Mouse (Mus musculus) stomach, postnatal 0 days (tissue): ENCODE measurements around the gene Pitpna. TPM values are rescaled to one million over a fixed set of nuclear protein-coding genes. Genes with fewer than 3 reads are reported as not detected.

Experiments used
- ATAC-seq: fragments of 200-750 bp; cut with Nextera tagmentation; 2 replicates; pipeline ENCODE4 v1.8.0; 2017; ENCODE audit not compliant: low FRiP score, low TSS enrichment
- DNase-seq: peaks from one replicate; pipeline ENCODE4 v3.0.0-alpha.2; 2016; ENCODE audit warnings: low spot score
- H3K27ac ChIP-seq: fragments of 300-500 bp; sonication (generic); replicated peaks from 2 replicates; pipeline ENCODE4 v1.5.1; 2014; ENCODE audit warnings: mild to moderate bottlenecking, control low read depth
- H3K27me3 ChIP-seq: fragments of 300-500 bp; sonication (generic); 2 replicates; pipeline ENCODE4 v1.6.1; 2014; ENCODE audit warnings: low read length; ENCODE audit not compliant: control insufficient read depth, insufficient read depth
- H3K36me3 ChIP-seq: fragments of 300-500 bp; sonication (generic); 2 replicates; pipeline ENCODE4 v1.6.1; 2014; ENCODE audit warnings: low read length, mixed read lengths; ENCODE audit not compliant: control insufficient read depth, insufficient read depth
- H3K4me1 ChIP-seq: fragments of 300-500 bp; sonication (generic); replicated peaks from 2 replicates; pipeline ENCODE4 v1.6.1; 2014; ENCODE audit warnings: antibody characterized with exemption; ENCODE audit not compliant: control insufficient read depth, insufficient read depth
- H3K4me2 ChIP-seq: fragments of 300-500 bp; sonication (generic); replicated peaks from 2 replicates; pipeline ENCODE4 v1.6.1; 2014; ENCODE audit warnings: low read depth, mild to moderate bottlenecking, control low read depth, moderate library complexity
- H3K4me3 ChIP-seq: fragments of 300-500 bp; sonication (generic); 2 replicates; pipeline ENCODE4 v1.5.1; 2014; ENCODE audit warnings: low read depth, low read length, control low read depth
- H3K9ac ChIP-seq: fragments of 300-500 bp; sonication (generic); 2 replicates; pipeline ENCODE4 v1.6.1; 2014; ENCODE audit warnings: mild to moderate bottlenecking, low read length, control low read depth, mixed read lengths
- H3K9me3 ChIP-seq: fragments of 300-500 bp; sonication (generic); 2 replicates; pipeline ENCODE4 v1.6.1; 2016; ENCODE audit warnings: low read length; ENCODE audit not compliant: control insufficient read depth
- CTCF ChIP-seq: IDR thresholded peaks from 2 replicates; pipeline ENCODE4 v1.5.1; 2016; ENCODE audit warnings: antibody characterized with exemption, low read depth, mild to moderate bottlenecking, moderate library complexity
- EP300 ChIP-seq: optimal IDR thresholded peaks from 2 replicates; pipeline ENCODE3; 2016; ENCODE audit warnings: antibody characterized with exemption
- WGBS: fragments of 180-500 bp; shearing (Covaris S2); extraction: QIAGEN DNeasy Blood & Tissue Kit; methylation state at CpG from one replicate; pipeline ENCODE4 v1.1.7; 2014; 5-methylcytosine and 5-hydroxymethylcytosine counted together
- polyA plus RNA-seq: library from polyadenylated mRNA; unstranded; fragments of >200 nt; fragmentation: Nextera tagmentation; extraction: Ambion mirVana; gene quantifications from 2 replicates; pipeline ENCODE4 v1.2.1, GENCODE M21; 2015

Gene Pitpna
- polyA plus RNA-seq, 1 experiment from 2014 or later: 79.3 TPM

DNA sequence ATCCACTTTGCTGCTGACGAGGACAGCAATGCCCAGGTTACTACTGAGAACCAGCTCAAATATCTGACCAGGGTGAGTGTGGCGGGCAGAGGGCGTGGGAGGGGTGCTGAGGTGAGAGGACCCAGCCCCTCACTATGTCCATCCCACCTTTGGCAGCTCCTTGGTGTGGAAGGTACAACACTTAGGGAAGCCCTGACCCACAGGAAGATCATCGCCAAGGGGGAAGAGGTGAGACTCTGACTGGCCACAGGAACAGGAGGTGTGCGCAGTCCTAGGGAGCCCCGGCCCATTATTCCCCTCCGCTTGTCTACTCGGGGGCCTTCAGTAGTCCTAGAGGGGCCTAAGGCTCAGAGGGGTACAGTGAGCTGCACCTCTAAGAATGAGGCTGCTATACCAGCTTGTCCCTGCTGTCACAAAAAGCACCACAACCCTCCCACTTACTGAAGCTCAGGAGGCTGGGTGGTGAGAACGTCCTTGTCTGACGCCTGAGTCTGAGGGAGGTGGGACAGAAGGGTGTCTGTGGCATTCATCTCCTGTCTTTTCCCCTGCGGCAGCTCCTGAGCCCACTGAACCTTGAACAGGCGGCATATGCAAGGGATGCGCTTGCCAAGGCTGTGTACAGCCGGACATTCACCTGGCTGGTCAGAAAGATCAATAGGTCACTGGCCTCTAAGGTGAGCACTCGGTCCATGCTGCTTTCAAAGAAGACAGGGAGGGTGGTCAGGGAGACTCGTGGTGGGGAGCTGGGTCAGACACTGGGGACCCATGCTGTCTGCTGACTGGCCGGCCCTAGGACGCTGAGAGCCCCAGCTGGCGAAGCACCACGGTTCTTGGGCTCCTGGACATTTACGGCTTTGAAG is 73.3 kb downstream of the Pitpna start:
- DNase-seq: no peak
- no peak for ATAC-seq
- no peak overlapping the region for H3K9ac ChIP-seq
- TF ChIP-seq EP300: no peak
- H3K4me3 ChIP-seq: no peak overlapping the region
- no peaks in the 10 kb centered on the region for H3K9me3 ChIP-seq
- peaks cover 3% of the 10 kb centered on the region for H3K4me1 ChIP-seq
- H3K27ac ChIP-seq: no peak overlapping the region
- H3K36me3 ChIP-seq: peaks cover 38% of the 10 kb centered on the region
- no peaks in the 10 kb centered on the region for H3K27me3 ChIP-seq
- H3K4me2 ChIP-seq: no peak overlapping the region
- 90% methylated on average over 21 of the region's 21 CpGs for WGBS

DNA sequence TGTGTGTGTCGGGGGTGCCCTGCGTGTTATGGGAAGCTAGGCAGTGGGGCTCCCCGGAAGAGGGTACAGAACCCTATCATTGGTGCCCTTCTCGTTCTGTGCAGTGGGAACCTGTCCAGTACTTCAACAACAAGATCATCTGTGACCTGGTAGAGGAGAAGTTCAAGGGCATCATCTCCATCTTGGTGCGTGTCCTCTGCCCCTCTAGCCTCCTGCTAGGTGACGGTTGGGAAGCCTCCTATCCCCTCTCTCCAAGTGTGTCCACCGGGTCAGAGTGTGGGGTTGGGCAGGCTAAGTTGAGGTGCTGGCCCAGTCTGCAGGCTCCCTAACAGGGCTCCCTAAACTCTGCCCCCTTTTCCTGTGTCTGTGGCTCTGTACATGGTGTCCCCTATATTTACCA is 74.2 kb downstream of the Pitpna start:
- H3K4me1 ChIP-seq: no peaks in the 10 kb centered on the region
- TF ChIP-seq CTCF (no peak), EP300 (no peak)
- no peak overlapping the region for H3K27ac ChIP-seq
- WGBS: 84% methylated on average over 7 of the region's 7 CpGs
- H3K9me3 ChIP-seq: no peaks in the 10 kb centered on the region
- no peak overlapping the region for H3K4me3 ChIP-seq
- H3K4me2 ChIP-seq: no peak overlapping the region
- ATAC-seq: no peak
- no peak overlapping the region for H3K9ac ChIP-seq
- H3K36me3 ChIP-seq: peaks cover 46% of the 10 kb centered on the region
- DNase-seq: no peak
- no peaks in the 10 kb centered on the region for H3K27me3 ChIP-seq

DNA sequence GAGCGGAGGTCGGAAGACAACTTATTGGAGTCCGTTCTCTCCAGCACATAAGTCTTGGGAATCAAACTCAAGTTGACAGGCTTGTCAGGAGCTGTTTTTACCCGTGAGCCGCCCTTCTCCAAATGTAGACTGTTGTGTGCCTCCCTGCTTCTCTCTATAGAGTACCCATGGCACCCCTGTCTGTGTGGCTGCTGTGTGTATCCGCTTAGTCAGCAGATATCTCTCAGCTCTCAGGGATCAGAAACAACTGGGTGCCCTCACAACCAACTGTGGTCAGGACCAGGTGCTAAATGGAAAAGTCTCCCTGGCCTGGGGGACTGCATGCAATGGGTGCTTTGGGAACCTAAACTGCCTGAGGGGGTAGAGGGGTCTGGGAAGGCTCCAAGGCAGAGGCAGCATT is 78.4 kb downstream of the Pitpna start:
- Histone ChIP-seq H3K27ac (no peak overlapping the region), H3K4me2 (no peak overlapping the region), H3K9me3 (no peaks in the 10 kb centered on the region), H3K9ac (no peak overlapping the region), H3K4me3 (no peak overlapping the region), H3K4me1 (no peaks in the 10 kb centered on the region), H3K27me3 (no peaks in the 10 kb centered on the region), H3K36me3 (peaks cover 50% of the 10 kb centered on the region)
- ATAC-seq (no peak), DNase-seq (no peak)
- 89% methylated on average over 6 of the region's 6 CpGs for WGBS
- TF ChIP-seq CTCF (no peak), EP300 (no peak)

DNA sequence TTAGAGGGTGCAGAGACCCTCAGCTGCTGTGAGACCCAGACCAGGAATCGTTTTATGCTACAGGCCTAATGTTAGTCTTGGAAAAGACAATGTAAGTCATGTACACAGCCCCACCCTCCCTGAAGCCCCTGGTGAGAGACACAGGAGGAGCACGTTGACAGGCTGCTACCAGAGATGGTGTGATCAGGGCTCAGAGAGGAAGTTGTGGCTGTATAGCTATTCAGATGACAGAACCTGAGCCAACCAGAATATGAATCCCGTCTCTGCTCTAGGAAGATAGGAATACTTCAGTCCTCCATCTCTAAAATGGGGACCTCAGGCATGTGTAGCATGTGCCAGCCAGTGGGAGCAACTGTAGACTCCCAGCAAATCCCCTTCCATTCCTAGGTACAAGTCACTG is 80.7 kb downstream of the Pitpna start:
- Histone ChIP-seq H3K4me1 (no peaks in the 10 kb centered on the region), H3K27ac (no peak overlapping the region), H3K9ac (no peak overlapping the region), H3K27me3 (no peaks in the 10 kb centered on the region), H3K4me2 (no peak overlapping the region), H3K4me3 (no peak overlapping the region), H3K9me3 (no peaks in the 10 kb centered on the region), H3K36me3 (peaks cover 49% of the 10 kb centered on the region)
- no peak for TF ChIP-seq EP300
- no peak for TF ChIP-seq CTCF
- 83% methylated on average over 3 of the region's 3 CpGs for WGBS
- ATAC-seq (no peak), DNase-seq (no peak)

DNA sequence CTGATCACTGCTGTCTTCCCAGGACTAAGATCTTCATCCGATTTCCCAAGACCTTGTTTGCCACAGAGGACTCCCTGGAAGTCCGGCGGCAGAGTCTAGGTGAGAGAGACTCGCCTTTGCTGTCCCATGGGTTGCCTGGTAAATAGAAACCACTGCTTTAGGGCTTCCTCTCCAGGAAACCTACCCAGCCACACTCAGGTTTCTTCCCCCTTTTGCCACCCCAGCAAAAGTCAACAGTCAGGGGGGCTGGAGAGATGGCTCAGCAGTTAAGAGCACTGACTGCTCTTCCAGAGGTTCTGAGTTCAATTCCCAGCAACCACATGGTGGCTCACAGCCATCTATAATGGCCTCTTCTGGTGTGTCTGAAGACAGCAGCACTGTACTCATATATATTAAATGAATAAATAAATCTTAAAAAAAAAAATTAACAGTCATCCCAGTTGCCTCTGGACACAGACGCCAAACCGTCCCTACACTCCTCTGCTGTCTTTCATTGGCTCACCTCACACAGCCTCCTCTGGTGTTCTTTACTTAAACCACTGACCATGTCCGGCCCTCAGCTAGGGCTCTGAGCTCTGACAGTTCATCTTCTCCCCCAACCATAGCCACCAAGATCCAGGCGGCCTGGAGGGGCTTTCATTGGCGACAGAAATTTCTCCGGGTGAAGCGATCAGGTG is 81.4 kb downstream of the Pitpna start:
- WGBS: 81% methylated on average over 11 of the region's 11 CpGs
- Histone ChIP-seq H3K9ac (no peak overlapping the region), H3K9me3 (no peaks in the 10 kb centered on the region), H3K27ac (no peak overlapping the region), H3K27me3 (no peaks in the 10 kb centered on the region), H3K4me2 (no peak overlapping the region), H3K36me3 (peaks cover 47% of the 10 kb centered on the region), H3K4me1 (no peaks in the 10 kb centered on the region), H3K4me3 (no peak overlapping the region)
- no peak for DNase-seq
- no peak for TF ChIP-seq CTCF
- no peak for TF ChIP-seq EP300
- ATAC-seq: no peak

DNA sequence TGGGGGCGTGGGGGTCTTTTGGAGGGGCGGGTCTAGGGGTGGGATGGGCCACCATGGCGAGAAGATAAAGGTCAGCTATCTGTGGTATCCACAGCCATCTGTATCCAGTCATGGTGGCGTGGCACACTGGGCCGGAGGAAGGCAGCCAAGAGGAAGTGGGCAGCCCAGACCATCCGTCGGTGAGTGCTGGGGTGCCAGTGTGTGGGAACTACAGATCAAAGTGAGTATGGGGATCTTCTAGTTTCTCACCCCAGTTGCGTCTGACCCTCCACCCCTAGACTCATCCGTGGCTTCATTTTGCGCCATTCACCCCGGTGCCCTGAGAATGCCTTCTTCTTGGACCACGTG is 81.9 kb downstream of the Pitpna start:
- DNase-seq (no peak), ATAC-seq (no peak)
- no peak overlapping the region for H3K4me2 ChIP-seq
- H3K27ac ChIP-seq: no peak overlapping the region
- TF ChIP-seq CTCF (no peak), EP300 (no peak)
- no peaks in the 10 kb centered on the region for H3K4me1 ChIP-seq
- H3K36me3 ChIP-seq: peaks cover 45% of the 10 kb centered on the region
- H3K27me3 ChIP-seq: no peaks in the 10 kb centered on the region
- no peaks in the 10 kb centered on the region for H3K9me3 ChIP-seq
- no peak overlapping the region for H3K9ac ChIP-seq
- H3K4me3 ChIP-seq: no peak overlapping the region
- 88% methylated on average over 12 of the region's 12 CpGs for WGBS
